Mouse (Mus musculus) small intestine, adult 2 months (tissue): ENCODE data around the gene Ccdc63.

Source experiments
- CTCF ChIP-seq: fragments of 200-500 bp; IDR thresholded peaks from 2 replicates; pipeline ENCODE4 v1.5.1; 2012; ENCODE audit warnings: low read depth, mild to moderate bottlenecking, control low read depth, inconsistent platforms, low read length, moderate library complexity, mixed read lengths; ENCODE audit not compliant: insufficient replicate concordance, insufficient read length; ENCODE audit errors: extremely low read depth
- POLR2A ChIP-seq: fragments of 200-500 bp; IDR thresholded peaks from 2 replicates; pipeline ENCODE4 v1.6.1; 2012; ENCODE audit warnings: low read depth, mild to moderate bottlenecking, control low read depth, inconsistent platforms, low read length, moderate library complexity

- TF ChIP-seq POLR2A = no peak
- TF ChIP-seq CTCF = no peak
Observed at GRCm38 (mm10) chr5:122063204-122063933, 77.3 kb downstream of the Ccdc63 start.
